Mouse (Mus musculus) embryonic facial prominence, embryonic 15.5 days (tissue): ENCODE data around the gene Rab40c. TPM values are rescaled to one million over a fixed set of nuclear protein-coding genes. Genes with fewer than 3 reads are reported as not detected.

Source experiments
- ATAC-seq: fragments of 200-750 bp; cut with Nextera tagmentation; 2 replicates; pipeline ENCODE4 v1.8.0; 2017; ENCODE audit warnings: low read depth, moderate TSS enrichment; ENCODE audit not compliant: insufficient number of reproducible peaks, low FRiP score, low TSS enrichment
- H3K27ac ChIP-seq: fragments of 300-500 bp; sonication (generic); replicated peaks from 2 replicates; pipeline ENCODE4 v1.5.1; 2015; ENCODE audit warnings: mild to moderate bottlenecking, inconsistent platforms
- H3K27me3 ChIP-seq: fragments of 300-500 bp; sonication (generic); 2 replicates; pipeline ENCODE4 v1.6.1; 2015; ENCODE audit warnings: inconsistent platforms
- H3K36me3 ChIP-seq: fragments of 300-500 bp; sonication (generic); 2 replicates; pipeline ENCODE4 v1.6.1; 2015; ENCODE audit warnings: mild to moderate bottlenecking, inconsistent platforms
- H3K4me1 ChIP-seq: fragments of 300-500 bp; sonication (generic); 2 replicates; pipeline ENCODE4 v1.6.1; 2015; ENCODE audit warnings: inconsistent platforms
- H3K4me2 ChIP-seq: fragments of 300-500 bp; sonication (generic); replicated peaks from 2 replicates; pipeline ENCODE4 v1.6.1; 2015; ENCODE audit warnings: mild to moderate bottlenecking, inconsistent platforms
- H3K4me3 ChIP-seq: fragments of 300-500 bp; sonication (generic); replicated peaks from 2 replicates; pipeline ENCODE4 v1.5.1; 2015; ENCODE audit warnings: mild to moderate bottlenecking, inconsistent platforms
- H3K9ac ChIP-seq: fragments of 300-500 bp; sonication (generic); 2 replicates; pipeline ENCODE4 v1.6.1; 2015; ENCODE audit warnings: inconsistent platforms
- H3K9me3 ChIP-seq: fragments of 300-500 bp; sonication (generic); replicated peaks from 2 replicates; pipeline ENCODE4 v1.6.1; 2016; ENCODE audit warnings: inconsistent platforms
- WGBS: fragments of 180-500 bp; shearing (Covaris S2); methylation state at CpG from one replicate; pipeline ENCODE4 v1.1.7; 2015; 5-methylcytosine and 5-hydroxymethylcytosine counted together
- polyA plus RNA-seq: library from polyadenylated mRNA; unstranded; fragments of >200 nt; fragmentation: Nextera tagmentation; extraction: Ambion mirVana; gene quantifications from 2 replicates; pipeline ENCODE4 v1.2.1, GENCODE M21; 2015

Gene Rab40c
- polyA plus RNA-seq, 1 experiment from 2014 or later = 38.9 TPM

DNA sequence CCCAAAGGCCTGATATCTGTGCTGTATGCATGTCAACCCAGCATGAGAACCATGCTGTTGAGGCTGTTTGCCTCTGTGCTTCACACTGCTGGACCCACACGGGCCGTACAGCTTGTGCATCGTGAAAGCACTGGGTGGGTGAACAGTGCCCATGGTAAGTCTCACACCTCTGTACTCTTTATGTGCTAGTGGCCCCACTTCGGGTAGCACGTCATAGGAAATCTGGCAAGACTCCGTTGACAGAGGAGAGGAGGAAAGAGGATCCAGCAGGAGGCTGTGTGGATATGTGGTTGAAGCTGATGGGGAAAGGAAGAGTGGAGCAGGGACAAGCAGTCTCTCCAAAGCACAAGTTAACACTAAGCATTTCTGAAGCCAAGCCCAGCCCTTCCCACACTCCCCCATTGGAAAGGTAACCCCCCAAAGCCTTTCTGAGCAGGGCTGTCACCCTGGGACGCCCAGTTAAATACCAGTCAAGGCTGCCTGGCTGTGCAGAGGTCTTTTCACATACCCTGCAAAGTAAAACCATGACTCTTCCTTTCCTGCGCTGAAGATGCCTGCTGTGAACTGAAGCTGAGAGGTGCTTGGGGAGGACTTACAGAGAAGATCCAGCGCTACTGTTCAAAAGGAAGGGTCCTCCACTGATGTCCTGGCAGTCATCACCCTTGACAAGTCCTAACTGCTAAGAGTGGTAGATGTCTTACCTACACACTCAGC is 1.3 kb downstream of the Rab40c start:
- peaks cover 13% of the 10 kb centered on the region; the same call in 1 of the 2 replicates for H3K36me3 ChIP-seq
- peak overlapping the region; percentile 99 for H3K4me3 ChIP-seq
- H3K4me2 ChIP-seq = peak overlapping the region; percentile 84
- H3K9me3 ChIP-seq = no peaks in the 10 kb centered on the region
- peaks cover 26% of the 10 kb centered on the region for H3K4me1 ChIP-seq
- peak overlapping the region; percentile 86; the same call in 1 of the 2 replicates for H3K27ac ChIP-seq
- no peak for ATAC-seq
- 81% methylated on average over 9 of the region's 9 CpGs for WGBS
- H3K9ac ChIP-seq = peak overlapping the region; percentile 86
- H3K27me3 ChIP-seq = no peaks in the 10 kb centered on the region

DNA sequence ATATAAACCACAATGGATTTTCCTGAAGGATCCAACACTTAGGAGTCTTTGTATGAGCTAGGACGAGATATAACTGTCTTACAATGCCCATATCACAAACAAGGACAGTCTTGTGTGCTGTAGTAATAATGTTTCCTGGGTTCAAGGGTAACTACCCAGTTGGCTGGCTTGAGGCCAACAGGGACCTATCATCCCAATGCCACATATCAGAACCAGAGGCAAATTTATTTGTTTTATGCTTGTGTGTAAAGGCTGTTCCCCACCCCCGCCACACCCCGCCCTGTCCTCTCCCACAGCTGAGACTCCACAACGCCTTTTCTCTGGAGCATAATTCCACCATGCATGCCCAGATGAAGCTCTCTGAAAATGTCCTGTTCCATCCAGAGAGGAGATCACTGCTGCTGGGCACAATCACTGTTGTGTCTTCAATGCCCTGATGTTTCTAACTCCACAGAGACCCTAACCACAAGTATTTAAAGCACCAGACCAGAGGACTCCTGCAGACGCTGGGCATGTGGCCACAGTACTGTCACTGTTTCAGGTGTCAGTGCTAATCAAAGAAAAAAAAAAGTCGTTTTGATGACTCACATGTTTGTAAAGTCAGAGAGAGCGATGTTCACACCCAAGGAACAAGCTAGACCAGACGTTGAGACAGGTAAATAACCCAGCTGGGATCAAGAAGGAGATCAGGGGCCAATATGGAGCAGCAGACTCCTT is 2.4 kb downstream of the Rab40c start:
- H3K4me1 ChIP-seq = peaks cover 26% of the 10 kb centered on the region
- ATAC-seq = no peak
- no peak overlapping the region for H3K4me3 ChIP-seq
- H3K9ac ChIP-seq = no peak overlapping the region
- WGBS = 69% methylated on average over 8 of the region's 8 CpGs
- no peaks in the 10 kb centered on the region for H3K27me3 ChIP-seq
- H3K27ac ChIP-seq = no peak overlapping the region
- peaks cover 13% of the 10 kb centered on the region; the same call in 1 of the 2 replicates for H3K36me3 ChIP-seq
- H3K4me2 ChIP-seq = no peak overlapping the region
- H3K9me3 ChIP-seq = no peaks in the 10 kb centered on the region

DNA sequence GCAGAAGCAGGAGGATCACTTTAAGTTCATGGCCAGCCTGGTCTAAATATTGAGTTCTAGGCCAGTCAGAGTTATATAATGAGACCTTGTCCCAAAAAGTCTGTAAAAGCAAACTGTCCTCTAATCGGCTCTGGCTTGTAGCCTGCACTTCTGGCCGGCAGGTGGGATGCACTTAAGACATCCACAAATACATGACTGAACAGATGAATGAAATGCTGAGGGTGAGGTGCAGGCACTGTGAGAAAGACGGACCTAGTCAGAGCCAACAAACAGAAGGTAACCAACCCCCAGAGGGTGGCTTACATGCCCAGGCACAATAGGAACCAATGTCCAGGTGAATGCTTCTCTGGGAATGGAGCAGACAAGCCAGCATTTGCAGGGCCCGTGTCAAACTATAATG is 5.2 kb downstream of the Rab40c start:
- H3K36me3 ChIP-seq = peaks cover 13% of the 10 kb centered on the region
- H3K4me3 ChIP-seq = no peak overlapping the region
- no peak overlapping the region for H3K9ac ChIP-seq
- 74% methylated on average over 4 of the region's 4 CpGs for WGBS
- H3K27me3 ChIP-seq = no peaks in the 10 kb centered on the region
- H3K9me3 ChIP-seq = no peaks in the 10 kb centered on the region
- H3K4me2 ChIP-seq = no peak overlapping the region
- ATAC-seq = no peak
- peaks cover 21% of the 10 kb centered on the region for H3K4me1 ChIP-seq
- no peak overlapping the region for H3K27ac ChIP-seq

DNA sequence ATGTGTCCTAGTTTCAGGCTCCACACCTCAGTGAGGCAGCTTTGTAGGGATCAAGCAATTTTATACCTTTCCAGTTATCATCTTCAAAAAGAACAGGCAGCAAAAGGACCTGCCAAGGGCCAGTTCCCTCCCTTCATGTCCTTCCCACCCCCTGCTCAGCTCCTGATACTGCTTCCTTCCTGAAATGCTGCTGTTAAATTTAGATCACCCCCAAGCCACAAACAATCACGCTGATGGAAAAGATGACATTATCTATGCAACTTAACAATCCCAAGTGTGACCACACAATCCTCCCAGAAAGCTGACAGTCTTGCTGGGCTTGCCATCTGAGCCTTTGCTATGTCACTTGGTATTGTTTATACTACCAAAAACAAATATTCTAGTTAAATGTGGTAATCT is 5.7 kb downstream of the Rab40c start:
- no peak for ATAC-seq
- Histone ChIP-seq H3K36me3 (peaks cover 13% of the 10 kb centered on the region), H3K27me3 (no peaks in the 10 kb centered on the region), H3K9ac (no peak overlapping the region), H3K9me3 (no peaks in the 10 kb centered on the region), H3K4me3 (no peak overlapping the region), H3K4me1 (peaks cover 19% of the 10 kb centered on the region), H3K4me2 (no peak overlapping the region), H3K27ac (no peak overlapping the region)
- 70% methylated on average over 1 of the region's 1 CpGs for WGBS

DNA sequence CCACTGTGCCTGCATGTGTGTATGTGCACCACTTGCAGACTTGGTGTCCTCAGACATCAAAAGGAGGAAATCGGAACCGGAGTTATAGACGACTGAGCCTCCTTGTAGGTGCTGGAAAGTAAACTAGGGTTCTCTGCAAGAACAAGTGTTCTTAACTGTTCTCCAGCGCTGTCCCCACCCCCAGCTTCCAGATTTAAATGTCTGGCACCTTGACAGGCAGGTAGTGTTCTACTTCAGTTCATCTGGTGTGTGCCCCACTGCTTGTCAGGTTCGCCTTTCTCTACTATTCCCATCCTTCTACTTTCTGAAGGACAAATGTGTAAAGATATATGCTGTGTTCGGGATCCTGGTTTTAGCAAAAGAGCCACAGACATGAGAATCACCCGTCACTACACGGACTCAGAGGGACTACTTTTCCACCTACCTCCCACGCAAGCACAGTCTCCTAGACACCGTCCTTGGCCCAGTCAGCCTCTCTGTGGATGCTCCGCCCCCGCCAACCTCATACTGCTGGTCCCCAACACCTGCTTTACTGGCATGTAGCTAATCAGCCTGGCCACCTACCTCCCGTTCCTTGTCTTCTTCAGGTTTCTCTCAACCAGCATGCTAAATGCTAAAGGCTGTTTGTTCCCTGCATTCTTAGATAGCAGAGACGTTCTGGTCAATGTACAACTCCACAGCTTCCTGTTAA is 6.2 kb downstream of the Rab40c start:
- peaks cover 14% of the 10 kb centered on the region for H3K4me1 ChIP-seq
- H3K36me3 ChIP-seq = peaks cover 13% of the 10 kb centered on the region
- no peak for ATAC-seq
- H3K4me3 ChIP-seq = no peak overlapping the region
- WGBS = 84% methylated on average over 14 of the region's 14 CpGs
- H3K27ac ChIP-seq = no peak overlapping the region
- H3K9me3 ChIP-seq = no peaks in the 10 kb centered on the region
- no peak overlapping the region for H3K9ac ChIP-seq
- no peaks in the 10 kb centered on the region for H3K27me3 ChIP-seq
- no peak overlapping the region for H3K4me2 ChIP-seq

DNA sequence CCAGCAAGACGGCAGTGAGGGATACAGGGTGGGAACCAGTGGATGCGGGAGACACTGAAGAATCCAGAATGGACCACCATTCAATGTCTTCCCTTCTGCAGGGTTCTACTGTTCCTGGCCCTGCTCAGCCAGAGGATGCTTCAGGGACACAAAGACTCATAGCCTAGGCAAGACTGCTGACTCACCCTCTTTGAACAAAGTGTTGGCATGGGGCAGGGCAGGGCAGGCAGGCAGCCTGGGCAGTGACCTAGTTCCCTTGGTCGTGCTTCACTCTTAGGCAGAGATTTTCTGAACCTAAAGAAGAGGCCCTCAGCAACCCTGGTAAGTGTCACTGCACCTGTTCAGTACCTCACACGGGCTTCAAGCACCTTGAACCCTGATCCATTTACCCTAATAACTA is 7.7 kb downstream of the Rab40c start:
- no peaks in the 10 kb centered on the region for H3K27me3 ChIP-seq
- no peak overlapping the region for H3K27ac ChIP-seq
- H3K4me2 ChIP-seq = no peak overlapping the region
- no peaks in the 10 kb centered on the region for H3K4me1 ChIP-seq
- no peaks in the 10 kb centered on the region for H3K9me3 ChIP-seq
- ATAC-seq = no peak
- peaks cover 3% of the 10 kb centered on the region; the same call in 1 of the 2 replicates for H3K36me3 ChIP-seq
- H3K9ac ChIP-seq = no peak overlapping the region
- no peak overlapping the region for H3K4me3 ChIP-seq
- 86% methylated on average over 4 of the region's 4 CpGs for WGBS

DNA sequence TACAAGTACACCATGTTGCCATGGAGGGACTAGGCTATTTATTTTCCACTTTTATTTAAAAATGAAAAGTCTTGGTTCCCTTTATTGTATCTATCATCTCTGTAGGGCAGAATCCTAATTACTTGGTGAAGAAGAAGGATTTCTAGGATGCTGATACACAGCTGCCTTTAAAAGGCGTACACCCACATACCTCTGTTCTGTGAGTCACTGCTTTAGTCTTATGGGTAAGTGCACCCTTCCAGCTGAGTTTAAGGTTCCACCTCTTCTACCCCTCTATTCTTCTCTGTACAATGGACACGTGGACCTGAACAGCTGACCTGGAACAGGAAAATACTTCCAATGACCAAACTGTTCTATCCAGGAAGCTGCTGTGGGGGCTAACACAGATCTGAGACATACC is 11.9 kb downstream of the Rab40c start:
- no peaks in the 10 kb centered on the region for H3K9me3 ChIP-seq
- WGBS = 84% methylated on average over 2 of the region's 2 CpGs
- ATAC-seq = no peak
- no peak overlapping the region for H3K4me3 ChIP-seq
- H3K36me3 ChIP-seq = peaks cover 5% of the 10 kb centered on the region; the same call in 1 of the 2 replicates
- no peaks in the 10 kb centered on the region for H3K27me3 ChIP-seq
- no peak overlapping the region for H3K27ac ChIP-seq
- H3K4me2 ChIP-seq = no peak overlapping the region
- H3K4me1 ChIP-seq = no peaks in the 10 kb centered on the region
- no peak overlapping the region for H3K9ac ChIP-seq

DNA sequence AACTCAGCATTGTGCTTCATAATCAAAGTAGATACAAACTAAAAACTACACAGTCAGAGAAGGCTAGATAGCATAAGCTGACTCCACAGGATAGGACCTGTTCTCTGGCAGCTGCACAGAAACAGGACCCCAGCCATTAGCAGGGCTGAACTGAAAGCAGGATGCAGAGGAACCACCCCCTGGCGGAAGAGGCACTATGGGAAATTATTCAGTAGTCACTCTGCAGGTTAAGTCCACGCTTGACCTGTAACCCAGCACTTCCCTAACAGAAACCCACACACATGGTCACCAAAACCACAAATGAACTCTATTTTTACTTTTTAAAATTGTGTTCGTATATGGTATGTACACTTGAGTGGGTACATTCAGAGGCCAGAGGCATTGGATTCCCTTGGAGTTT is 16.5 kb downstream of the Rab40c start:
- Histone ChIP-seq H3K9me3 (no peaks in the 10 kb centered on the region), H3K4me1 (no peaks in the 10 kb centered on the region), H3K36me3 (peaks cover 5% of the 10 kb centered on the region; the same call in 1 of the 2 replicates), H3K9ac (no peak overlapping the region), H3K4me3 (no peak overlapping the region), H3K27ac (no peak overlapping the region), H3K27me3 (no peaks in the 10 kb centered on the region), H3K4me2 (no peak overlapping the region)
- no peak for ATAC-seq
- 82% methylated on average over 3 of the region's 3 CpGs for WGBS

DNA sequence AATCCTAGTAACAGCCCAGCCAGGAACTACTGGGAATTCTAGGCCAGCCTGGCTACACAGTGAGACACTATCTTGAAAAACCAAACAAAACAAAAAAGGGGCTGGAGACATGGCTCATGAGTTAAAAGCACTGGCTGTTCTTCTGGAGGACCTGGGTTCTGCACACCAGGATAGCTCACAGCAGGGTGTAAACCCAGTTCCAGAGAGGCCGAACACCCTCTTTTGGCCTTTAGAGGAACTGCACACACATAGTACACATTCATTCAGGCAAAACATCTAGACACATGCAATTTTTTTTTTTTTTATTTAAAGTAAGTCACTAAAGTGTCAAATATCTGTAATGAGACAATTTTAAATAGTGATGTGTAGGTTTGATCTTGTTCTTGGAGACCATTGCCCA is 19.3 kb downstream of the Rab40c start:
- H3K4me3 ChIP-seq = no peak overlapping the region
- H3K4me1 ChIP-seq = 0 out of 2 replicates have a peak, but pooled peaks cover 9% of the 10 kb centered on the region
- H3K9me3 ChIP-seq = no peaks in the 10 kb centered on the region
- no peak overlapping the region for H3K27ac ChIP-seq
- H3K27me3 ChIP-seq = no peaks in the 10 kb centered on the region
- H3K4me2 ChIP-seq = no peak overlapping the region
- H3K9ac ChIP-seq = no peak overlapping the region
- WGBS = 97% methylated on average over 1 of the region's 1 CpGs
- no peaks in the 10 kb centered on the region; the same call in 1 of the 2 replicates for H3K36me3 ChIP-seq
- no peak for ATAC-seq

DNA sequence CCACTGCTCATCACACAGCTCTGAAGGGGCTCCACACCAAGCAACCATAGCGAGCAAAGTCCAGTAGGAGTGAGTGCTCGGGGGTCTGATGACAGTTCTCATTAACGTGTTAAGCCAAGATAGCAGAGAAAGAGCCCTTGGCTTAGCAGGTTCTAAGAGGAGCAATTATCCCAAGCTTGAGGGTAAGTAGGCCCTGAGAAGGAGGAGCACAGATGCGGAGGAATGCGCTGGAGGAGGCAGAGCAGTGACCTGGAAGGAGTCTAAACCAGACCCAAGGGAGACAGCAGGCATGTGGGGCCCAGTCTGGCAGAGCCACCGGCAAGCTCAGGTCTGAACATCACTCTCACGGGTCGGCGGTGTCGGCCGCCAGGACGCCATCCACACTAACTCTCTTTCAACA is 23.6 kb downstream of the Rab40c start:
- no peak overlapping the region for H3K9ac ChIP-seq
- H3K4me1 ChIP-seq = 0 out of 2 replicates have a peak, but pooled peaks cover 12% of the 10 kb centered on the region
- no peak overlapping the region for H3K4me3 ChIP-seq
- H3K27me3 ChIP-seq = no peaks in the 10 kb centered on the region
- H3K36me3 ChIP-seq = no peaks in the 10 kb centered on the region; the same call in 1 of the 2 replicates
- 52% methylated on average over 12 of the region's 12 CpGs for WGBS
- ATAC-seq = no peak
- H3K27ac ChIP-seq = no peak overlapping the region
- H3K4me2 ChIP-seq = no peak overlapping the region
- H3K9me3 ChIP-seq = no peaks in the 10 kb centered on the region

DNA sequence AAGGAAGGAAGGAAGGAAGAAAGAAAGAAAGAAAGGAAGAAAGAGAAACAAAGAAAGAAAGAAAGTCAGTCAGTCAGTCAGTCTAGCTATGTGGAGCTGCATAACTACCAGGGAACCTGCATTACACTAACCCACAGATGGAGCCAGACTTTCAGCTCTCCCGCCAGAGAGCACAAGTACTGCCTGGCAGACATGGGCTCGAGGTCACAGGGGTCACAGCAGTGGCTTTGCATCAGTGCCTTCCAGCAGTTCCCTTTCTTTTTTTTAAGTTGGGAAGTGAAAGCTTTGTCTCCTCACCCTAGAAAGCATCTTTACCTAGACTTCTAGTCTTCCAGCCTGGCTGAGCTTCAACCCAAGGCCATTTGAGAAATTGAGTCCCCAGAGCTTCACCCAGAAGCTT is 24.1 kb downstream of the Rab40c start:
- Histone ChIP-seq H3K4me1 (0 out of 2 replicates have a peak, but pooled peaks cover 12% of the 10 kb centered on the region), H3K9ac (no peak overlapping the region), H3K36me3 (peaks cover 3% of the 10 kb centered on the region), H3K4me3 (no peak overlapping the region), H3K27me3 (no peaks in the 10 kb centered on the region), H3K9me3 (no peaks in the 10 kb centered on the region), H3K4me2 (no peak overlapping the region), H3K27ac (no peak overlapping the region)
- WGBS = 25% methylated on average over 2 of the region's 2 CpGs
- no peak for ATAC-seq
